Comparison of ENCODE assay signal across 17 mouse cellular contexts in the genomic region with DNA sequence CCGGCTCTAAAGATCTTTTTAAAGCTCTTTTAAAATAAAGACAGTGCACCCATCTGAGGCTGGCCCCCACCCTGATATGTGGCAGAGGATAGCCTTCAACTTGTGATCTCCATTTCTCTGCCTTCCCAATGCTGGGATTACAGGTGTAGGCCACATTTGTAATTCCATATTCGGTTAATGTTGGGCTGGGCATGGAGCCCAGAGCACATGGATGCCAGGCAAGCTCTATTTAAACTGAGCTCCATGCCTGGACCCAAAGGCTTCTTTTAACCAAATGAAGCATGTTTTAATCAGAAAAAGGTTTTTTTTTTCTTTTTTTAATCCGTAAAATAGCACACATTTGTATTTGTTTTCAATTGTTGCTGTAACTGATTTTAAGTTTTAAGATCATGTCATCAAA.
DNase-seq lines count a peak whose midpoint lies in the region.
"Had no signal": no experiment of that assay in that cellular context is flagged by ENCODE, and none has a peak within 500 bp of the region (broad histone marks: within the 10 kb centered on the region; RNA-seq: fewer than 3 reads in every experiment).

No protein-coding gene starts in this region.

- no peaks in the 10 kb centered on the region for H3K36me3 ChIP-seq in limb, embryonic 10.5 days
- H3K36me3 ChIP-seq: forebrain, embryonic 12.5 days; heart, embryonic 12.5 days had no signal

- no peak overlapping the region for H3K4me3 ChIP-seq in limb, embryonic 10.5 days
- H3K4me3 ChIP-seq: forebrain, embryonic 12.5 days; heart, embryonic 12.5 days had no signal

- H3K9me3 ChIP-seq in limb, embryonic 10.5 days (replicated peaks), result no peaks in the 10 kb centered on the region
- H3K9me3 ChIP-seq: forebrain, embryonic 12.5 days; heart, embryonic 12.5 days had no signal

- H3K27me3 ChIP-seq in limb, embryonic 10.5 days (ENCODE audit: low read depth, poor library complexity, severe bottlenecking), result no peaks in the 10 kb centered on the region
- H3K27me3 ChIP-seq: CH12.LX; forebrain, embryonic 12.5 days; heart, embryonic 12.5 days had no signal

- intact Hi-C loops in heart, postnatal 36 days (cut with DNase I), result no loop called here

- no peak overlapping the region for H3K27ac ChIP-seq in limb, embryonic 10.5 days
- H3K27ac ChIP-seq: forebrain, embryonic 12.5 days had no signal

- 88% methylated on average over 3 of the region's 3 CpGs for WGBS in limb, embryonic 10.5 days

- peak; percentile 63 to 76 for DNase-seq in cerebellum, postnatal 14 days
- DNase-seq in cerebellum, adult 9-11 months, result no peak
- DNase-seq in heart, adult 11 months, result peak; percentile 72
- DNase-seq in heart, postnatal 36 days, result no peak
- peak; percentile 21 for DNase-seq in 3T3-L1 (ENCODE audit: low read depth, low spot score)
- peak; percentile 52 for DNase-seq in brain, adult 2 months (ENCODE audit: low read depth, low spot score)
- DNase-seq in frontal cortex, adult 2 months (ENCODE audit: extremely low spot score in 1 of 2, low spot score in 1 of 2), result no peak
- DNase-seq in limb, embryonic 10.5 days (ENCODE audit: low spot score), result no peak
- DNase-seq: adrenal gland, adult 8-10 months; adrenal gland, postnatal 36 days; cerebellum, adult 2 months; forebrain, postnatal 0 days; gastrocnemius, postnatal 10 days; kidney, adult 8-10 months had no signal

- H3K4me1 ChIP-seq in limb, embryonic 10.5 days, result no peaks in the 10 kb centered on the region
- H3K4me1 ChIP-seq: forebrain, embryonic 12.5 days; heart, embryonic 12.5 days had no signal

Comparison
In these comparisons a context has a peak if more than half of its experiments do, and no peak if none do; other contexts are left out.
1. DNase-seq: peak in cerebellum, postnatal 14 days (2 of 2), heart, adult 11 months (single experiment), 3T3-L1 (single experiment) and brain, adult 2 months (single experiment); none in cerebellum, adult 9-11 months (single experiment), heart, postnatal 36 days (0 of 2), frontal cortex, adult 2 months (0 of 2) and limb, embryonic 10.5 days (single experiment).